Mouse (Mus musculus) R1 (cell line): ENCODE results near the gene Lasp1.

ENCODE experiments used
- DNase-seq: peaks from one replicate; pipeline ENCODE4 v3.0.0-alpha.2; 2018; ENCODE audit warnings: low read depth, low spot score

Lasp1 gene

DNA sequence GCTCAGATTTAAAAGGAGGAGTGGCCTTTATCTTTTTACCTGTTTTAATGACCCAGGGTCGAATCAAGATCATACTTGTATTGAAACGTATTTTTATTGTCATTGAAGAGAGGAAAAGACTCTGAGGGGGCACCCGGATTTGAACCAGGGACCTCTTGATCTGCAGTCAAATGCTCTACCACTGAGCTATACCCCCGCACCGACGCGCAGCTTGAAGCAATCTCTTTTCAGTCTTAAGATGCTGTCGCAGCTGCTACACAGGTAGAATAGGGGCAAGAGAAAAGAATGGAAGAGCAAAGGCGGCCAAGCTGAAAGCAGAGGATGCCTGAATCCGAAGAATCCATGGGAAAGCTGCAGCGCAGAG lies at the start of gene Lasp1:
Lasp1 (plus strand) TSS at position 219 of the 364 bp plus-strand sequence.
- peak; percentile 93 for DNase-seq

GRCm38 (mm10) chr11:97753277-97753676 lies 45.5 kb upstream of the Lasp1 start:
- no peak for DNase-seq

DNA sequence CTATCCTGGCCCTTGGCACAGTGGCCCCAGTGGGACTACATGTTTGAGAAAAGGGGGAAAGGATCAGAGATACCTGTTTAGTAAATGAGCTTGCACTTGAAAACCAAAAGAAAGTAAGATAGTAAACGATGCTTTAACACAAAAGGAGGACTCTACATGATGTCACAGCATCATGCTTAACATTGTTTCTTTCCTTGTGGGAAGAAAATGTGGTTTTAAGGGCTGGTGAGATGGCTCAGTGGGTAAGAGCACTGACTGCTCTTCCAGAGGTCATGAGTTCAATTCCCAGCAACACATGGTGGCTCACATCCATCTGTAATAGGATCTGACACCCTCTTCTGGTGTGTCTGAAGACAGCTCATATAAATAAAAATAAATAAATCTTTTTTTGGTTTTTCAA lies 40.7 kb upstream of the Lasp1 start:
- DNase-seq, result no peak

DNA sequence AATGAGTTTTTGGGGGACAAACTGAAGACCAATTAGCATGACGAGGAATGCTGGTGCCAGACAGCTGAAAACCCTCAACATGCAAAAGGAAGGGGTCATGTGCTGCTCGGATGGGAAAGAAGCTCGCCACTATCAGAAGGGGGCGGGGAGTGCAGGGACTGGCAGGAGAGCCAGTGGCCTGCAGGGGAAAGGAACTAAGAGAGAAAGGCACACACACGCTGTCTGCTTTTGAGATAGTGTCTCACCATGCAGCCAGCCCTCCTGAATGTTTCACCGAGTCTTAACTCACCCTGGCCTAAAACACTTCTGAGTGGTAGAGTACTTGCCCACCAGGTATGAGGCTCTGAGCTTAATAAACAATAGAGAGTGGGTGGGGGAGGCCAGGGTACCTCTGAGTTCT lies 39.9 kb upstream of the Lasp1 start:
- DNase-seq, result no peak

DNA sequence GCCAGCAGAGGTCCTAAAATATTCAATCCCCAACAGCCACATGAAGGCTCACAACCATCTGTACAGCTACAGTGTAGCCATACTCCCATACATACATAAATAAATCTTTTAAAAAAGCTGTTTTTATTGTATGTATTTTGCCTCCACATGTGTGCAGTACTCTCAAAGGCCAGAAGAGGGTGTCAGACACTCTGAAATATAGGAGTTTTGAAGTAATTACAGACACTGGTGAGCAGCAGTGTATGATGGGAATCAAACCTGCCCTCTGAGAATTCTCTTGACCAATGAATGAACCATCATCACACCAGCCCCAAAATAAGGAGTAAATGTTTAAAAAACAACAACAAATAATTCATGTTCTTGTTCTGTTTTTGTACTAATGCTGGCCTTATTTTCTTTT lies 37.2 kb upstream of the Lasp1 start:
- peak; percentile 65 for DNase-seq

- peak; percentile 98 for DNase-seq
Observed at GRCm38 (mm10) chr11:97766154-97766881, 32.5 kb upstream of the Lasp1 start, which contains the start of gene Cwc25. Gene Cwc25, minus strand, starts transcription at chr11:97766556.

DNA sequence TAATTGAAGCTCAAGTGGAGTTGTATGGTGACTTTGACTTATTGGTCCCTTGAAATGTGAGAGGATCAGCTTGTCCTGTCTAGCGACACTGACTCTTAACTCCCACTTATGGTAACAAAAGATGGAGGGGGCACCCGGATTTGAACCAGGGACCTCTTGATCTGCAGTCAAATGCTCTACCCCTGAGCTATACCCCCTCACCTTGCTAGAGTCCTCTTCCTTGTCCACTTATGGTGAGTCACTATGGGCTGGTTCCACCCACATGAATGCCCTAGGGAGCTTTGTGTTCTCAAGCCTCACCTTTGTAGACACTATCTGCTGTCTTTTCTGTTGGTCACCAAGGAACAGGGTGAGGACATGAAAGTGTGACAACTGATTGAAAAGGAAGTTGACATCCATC lies 29.1 kb upstream of the Lasp1 start:
- peak; percentile 46 for DNase-seq

DNA sequence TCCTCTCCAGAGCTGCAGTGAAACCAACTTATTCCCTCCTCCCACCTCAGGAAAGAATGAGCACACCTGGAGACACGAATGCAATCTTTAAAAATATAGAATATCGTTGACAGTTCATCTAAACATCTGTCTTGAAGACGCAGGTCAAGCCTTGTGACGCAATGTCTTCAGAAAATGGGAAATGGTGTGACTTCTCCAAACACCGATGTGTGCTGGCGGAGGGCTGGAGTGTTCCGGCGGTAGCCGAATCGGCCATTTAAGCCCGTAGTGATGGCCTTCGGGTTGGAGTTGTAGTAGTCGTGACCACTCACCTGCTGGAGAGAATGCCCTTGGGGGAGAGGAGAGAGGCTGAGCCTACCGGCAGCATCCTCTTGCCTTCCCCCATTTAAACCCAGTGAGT lies 27.4 kb upstream of the Lasp1 start:
- DNase-seq, result no peak

DNA sequence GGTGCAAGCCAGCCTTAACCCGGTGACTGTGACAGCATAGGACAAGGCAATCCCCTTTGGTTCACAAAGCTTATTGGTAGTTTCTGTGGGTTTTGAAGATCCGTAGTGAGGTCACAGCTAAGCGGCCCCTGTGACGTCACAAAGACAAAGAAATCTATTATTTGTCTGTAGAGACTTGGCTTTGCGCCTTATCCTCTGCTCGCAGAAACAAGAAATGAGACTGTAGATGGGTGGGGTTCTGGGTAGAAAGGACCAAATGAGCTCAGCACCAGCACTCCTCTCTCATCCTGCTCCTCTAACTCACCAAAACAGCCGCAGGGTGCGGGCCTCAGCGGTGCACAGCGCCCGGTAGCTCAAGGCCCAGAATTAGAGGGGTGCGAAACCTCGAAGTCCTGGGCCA lies 23.6 kb upstream of the Lasp1 start:
- no peak for DNase-seq

- DNase-seq, result peak; percentile 85
Observed at GRCm38 (mm10) chr11:97775808-97776496, 22.8 kb upstream of the Lasp1 start, which contains the start of gene 1700001P01Rik. Gene 1700001P01Rik, minus strand, starts transcription at chr11:97775918.

- peak; percentile 86 for DNase-seq
Observed at GRCm38 (mm10) chr11:97776497-97777128, 22.2 kb upstream of the Lasp1 start.

GRCm38 (mm10) chr11:97777129-97777529 lies 21.7 kb upstream of the Lasp1 start:
- peak; percentile 84 for DNase-seq

DNA sequence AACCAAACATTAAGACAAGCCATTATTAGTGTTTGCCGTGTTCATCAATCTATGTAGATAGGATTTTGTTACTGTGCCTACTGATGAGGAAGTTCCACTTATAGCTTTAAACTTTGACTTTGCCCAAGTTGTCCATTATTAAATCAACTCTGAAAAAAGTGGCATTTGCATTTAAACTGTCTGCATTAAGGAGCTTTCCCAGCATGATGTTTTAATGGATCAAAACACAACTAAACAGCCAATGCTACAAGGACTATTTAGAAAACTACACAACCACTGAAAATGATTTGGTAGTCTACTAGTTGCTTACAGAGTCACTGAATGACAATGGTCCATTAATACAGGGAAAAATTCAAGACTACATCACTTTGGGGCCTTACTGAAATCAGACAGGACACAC lies 19.9 kb upstream of the Lasp1 start:
- no peak for DNase-seq

DNA sequence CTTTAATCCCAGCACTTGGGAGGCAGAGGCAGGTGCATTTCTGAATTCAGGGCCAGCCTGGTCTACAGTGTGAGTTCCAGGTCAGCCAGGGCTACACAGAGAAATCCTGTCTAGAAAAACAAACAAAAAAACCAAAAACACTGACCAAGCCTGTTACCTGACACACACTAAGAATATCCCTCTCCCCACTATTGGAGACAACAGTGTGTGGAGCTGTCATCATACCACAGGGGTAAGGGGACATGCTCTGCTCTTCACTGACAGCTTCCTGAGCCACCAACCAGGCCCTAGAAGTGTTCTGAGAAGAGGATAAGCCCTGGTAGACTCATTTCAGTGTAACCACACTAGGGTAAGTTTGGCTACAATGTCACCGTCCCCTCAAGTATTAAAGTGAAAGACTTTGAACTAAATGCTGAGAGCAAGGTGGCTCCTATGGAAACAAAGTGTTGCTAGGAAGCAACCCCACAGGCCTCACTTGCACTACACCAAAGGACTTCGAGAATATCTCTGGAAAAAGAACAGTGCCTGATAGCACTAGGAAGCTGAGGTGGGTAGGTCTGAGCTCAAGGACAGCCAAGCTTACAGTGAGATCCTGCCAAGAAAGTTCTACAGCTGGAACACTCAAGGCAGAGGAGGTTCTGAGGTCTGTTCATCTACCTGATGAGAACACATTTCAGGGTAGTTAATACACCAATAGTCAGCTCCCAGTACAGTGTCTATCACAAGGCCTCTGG lies 18.7 kb upstream of the Lasp1 start:
- DNase-seq, result no peak

DNA sequence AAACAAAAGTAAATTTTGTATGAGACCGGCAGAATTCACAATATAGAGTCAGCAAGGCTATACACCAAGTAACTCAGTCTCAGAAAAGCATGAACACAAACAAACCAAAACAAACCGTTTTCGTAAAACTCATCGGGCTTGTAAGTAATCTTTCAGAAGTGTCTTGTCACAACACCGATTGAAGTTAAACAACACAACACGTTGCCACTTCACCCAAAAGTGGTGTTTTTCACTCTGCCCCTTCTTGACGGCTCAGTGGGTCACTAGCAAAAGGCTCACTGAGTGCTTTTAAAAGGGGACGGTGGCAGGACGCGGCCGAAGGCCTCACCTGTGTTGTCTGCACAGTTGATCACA lies 17.3 kb upstream of the Lasp1 start:
- peak; percentile 27 for DNase-seq

- peak; percentile 98 for DNase-seq
Observed at GRCm38 (mm10) chr11:97781832-97782563, 16.8 kb upstream of the Lasp1 start, which contains the start of gene Rpl23. Gene Rpl23, minus strand, starts transcription at chr11:97782437.

GRCm38 (mm10) chr11:97782564-97782895 lies 16.3 kb upstream of the Lasp1 start:
- no peak for DNase-seq

DNA sequence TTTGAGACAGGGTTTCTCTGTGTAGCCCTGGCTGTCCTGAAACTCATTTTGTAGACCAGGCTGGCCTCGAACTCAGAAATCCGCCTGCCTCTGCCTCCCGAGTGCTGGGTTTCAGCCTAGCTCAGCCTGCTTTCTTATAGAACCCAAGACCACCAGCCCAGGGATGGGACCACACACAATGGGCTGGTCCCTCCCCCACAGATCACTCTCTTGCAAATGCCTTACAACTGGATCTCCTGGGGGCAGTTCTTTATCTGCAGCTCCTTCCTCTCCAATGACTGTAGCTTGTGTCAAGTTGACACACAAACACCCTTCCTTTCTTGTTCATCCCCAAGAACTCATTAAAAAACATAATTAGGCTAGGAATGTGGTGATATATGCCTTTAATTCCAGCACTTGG lies 10.8 kb upstream of the Lasp1 start:
- DNase-seq, result peak; percentile 79

- DNase-seq, result no peak
Observed at GRCm38 (mm10) chr11:97789727-97790126, 9.1 kb upstream of the Lasp1 start.

GRCm38 (mm10) chr11:97790778-97791438 lies 7.9 kb upstream of the Lasp1 start:
- peak; percentile 23 for DNase-seq

- DNase-seq, result peak; percentile 84
Observed at GRCm38 (mm10) chr11:97793165-97793564, 5.6 kb upstream of the Lasp1 start.
